Mouse (Mus musculus): ENCODE data around the gene Spata2.

The Spata2 gene

DNA sequence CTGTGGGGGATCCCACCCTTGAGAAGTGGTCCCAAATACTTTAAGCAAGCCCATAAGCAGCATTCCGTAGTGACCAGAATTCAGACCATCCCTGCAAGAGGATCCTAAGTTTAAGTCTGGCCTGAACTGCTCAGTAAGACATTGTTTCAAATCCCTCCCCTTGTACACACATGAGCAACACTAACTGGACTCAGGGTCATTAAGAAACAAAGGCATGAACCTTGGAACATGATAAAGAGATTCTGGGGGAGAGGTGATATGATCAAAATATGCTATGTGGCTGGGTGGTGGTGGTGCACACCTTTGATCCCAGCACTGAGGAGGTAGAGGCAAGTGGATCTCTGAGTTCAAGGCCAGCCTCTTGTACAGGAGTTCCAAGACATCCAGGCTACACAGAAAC lies 13.2 kb downstream of the Spata2 start:
- DNase-seq = no peak

GRCm38 (mm10) chr2:167478128-167478527 lies 14.6 kb downstream of the Spata2 start:
- peak; percentile 51 to 52 for DNase-seq

DNA sequence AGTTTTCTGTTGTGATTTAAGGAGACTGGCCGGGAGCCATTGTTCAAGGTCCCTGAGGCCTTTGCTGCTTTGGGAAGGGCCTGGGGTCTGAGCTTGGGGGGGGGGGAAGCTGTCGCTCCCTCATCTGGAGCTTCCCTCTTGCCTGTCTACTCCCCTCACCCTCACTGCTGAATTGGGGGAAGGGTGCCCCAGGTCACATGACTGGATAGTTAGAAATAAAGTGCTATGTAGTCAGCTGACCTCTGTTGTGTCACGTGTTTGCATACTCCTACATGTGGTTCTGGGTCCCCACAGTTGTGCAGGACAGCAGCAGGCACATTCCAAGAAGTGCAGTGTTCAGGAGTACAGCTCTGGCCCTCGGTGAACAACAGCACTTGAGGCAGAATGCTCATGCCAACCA lies 15.9 kb downstream of the Spata2 start:
- peak; percentile 41 to 61 for DNase-seq

- peak; percentile 82 to 88 for DNase-seq
Measured at GRCm38 (mm10) chr2:167476200-167476688, 16.4 kb downstream of the Spata2 start.

GRCm38 (mm10) chr2:167475596-167475995 lies 17.1 kb downstream of the Spata2 start:
- no peak for DNase-seq

GRCm38 (mm10) chr2:167474218-167474617 lies 18.5 kb downstream of the Spata2 start:
- no peak for DNase-seq

GRCm38 (mm10) chr2:167471585-167471984 lies 21.1 kb downstream of the Spata2 start:
- no peak for DNase-seq

DNA sequence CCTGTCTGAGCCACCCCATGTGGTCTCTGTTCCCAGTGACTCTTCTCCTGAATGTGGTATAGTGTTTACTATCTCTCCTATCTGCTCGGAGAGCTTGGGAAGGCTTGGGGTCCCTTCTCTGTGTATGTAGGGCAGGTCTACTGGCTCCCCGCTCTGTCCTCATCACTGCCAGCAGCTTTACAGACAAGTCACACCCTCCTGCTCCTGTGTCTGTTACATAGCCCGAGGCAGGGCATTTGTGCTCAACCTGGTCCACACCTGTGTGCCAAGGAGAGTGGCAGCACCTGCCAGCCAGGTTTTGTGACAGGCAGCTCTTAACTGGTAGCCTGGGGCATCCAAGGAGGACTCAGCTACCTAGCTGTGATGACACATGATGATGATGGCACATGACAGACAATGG lies 22.1 kb downstream of the Spata2 start:
- no peak for DNase-seq

DNA sequence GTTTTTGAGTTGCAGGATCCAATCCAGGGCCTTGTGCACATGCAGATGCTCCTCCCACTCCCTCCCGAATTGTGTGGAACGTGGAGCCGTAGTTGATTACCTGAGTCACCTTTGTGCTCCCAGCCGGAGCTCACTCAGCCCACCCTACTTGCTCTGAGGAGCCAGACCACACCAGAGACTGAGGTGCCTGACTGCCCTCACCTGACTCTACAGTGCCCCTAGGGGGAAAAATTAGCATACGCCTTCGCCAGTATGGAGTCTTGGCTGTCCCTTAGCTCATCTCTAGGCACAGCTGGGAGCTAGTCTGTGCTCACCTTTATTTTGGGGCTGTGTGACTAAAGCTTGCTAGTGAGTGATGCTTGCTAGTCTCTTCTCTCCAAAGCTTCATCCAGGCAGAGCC lies 24.2 kb downstream of the Spata2 start:
- no peak for DNase-seq

GRCm38 (mm10) chr2:167467214-167467613 lies 25.5 kb downstream of the Spata2 start:
- no peak for DNase-seq

- DNase-seq = no peak
Measured at GRCm38 (mm10) chr2:167465951-167466350, 26.7 kb downstream of the Spata2 start.

- no peak for DNase-seq
Measured at GRCm38 (mm10) chr2:167463802-167464201, 28.9 kb downstream of the Spata2 start.

- DNase-seq = peak; percentile 84 to 88
Measured at GRCm38 (mm10) chr2:167462954-167463353, 29.7 kb downstream of the Spata2 start.

DNA sequence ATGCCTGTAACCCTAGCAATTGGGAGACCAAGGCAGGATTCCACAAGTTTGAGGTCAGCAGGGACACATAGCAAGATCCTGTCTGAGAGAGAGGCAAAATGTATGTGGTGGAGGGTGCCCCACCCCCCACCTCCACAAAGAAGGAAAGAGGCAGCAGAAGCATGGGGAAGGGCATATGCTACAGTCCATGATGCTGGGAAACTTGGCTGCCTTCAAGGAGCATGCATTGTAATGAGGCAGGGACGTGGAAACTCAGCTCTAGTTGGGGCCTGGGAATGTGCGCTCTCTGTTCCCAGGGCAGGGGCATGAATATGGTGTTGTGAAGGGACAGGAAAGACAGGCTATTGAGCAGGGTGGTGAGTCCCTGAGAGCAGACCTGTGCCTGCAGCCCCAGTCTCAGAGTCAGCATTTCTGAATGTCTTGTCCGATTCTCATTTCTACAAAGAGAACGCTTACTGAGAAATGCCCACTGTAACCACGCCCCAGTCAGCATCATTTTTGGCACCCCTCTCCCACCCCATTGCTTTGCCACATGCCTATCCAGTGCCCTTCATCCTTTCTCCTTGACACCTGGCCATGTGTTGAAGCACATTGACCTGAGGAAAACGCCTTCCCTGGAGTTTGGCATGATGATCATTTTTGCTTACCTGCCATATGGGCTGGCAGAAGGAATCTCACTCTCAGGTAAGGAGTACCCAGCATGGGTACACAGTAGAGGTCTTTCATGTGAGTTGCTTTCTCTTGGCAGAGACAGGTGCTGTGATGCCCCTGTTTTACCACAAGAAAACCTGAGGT lies 33.4 kb downstream of the Spata2 start:
- no peak for DNase-seq

- no peak for DNase-seq
Measured at GRCm38 (mm10) chr2:167458548-167458947, 34.1 kb downstream of the Spata2 start.

- DNase-seq = no peak
Measured at GRCm38 (mm10) chr2:167457213-167457612, 35.5 kb downstream of the Spata2 start.

GRCm38 (mm10) chr2:167456361-167457020 lies 36.2 kb downstream of the Spata2 start:
- no peak for DNase-seq

- peak in 1 of 2 experiments; percentile 44 for DNase-seq
Measured at GRCm38 (mm10) chr2:167453814-167454213, 38.9 kb downstream of the Spata2 start.

GRCm38 (mm10) chr2:167450647-167451046 lies 42.0 kb downstream of the Spata2 start:
- DNase-seq = peak in 1 of 2 experiments; percentile 43

- no peak for DNase-seq
Measured at GRCm38 (mm10) chr2:167449331-167450275, 43.1 kb downstream of the Spata2 start.

DNA sequence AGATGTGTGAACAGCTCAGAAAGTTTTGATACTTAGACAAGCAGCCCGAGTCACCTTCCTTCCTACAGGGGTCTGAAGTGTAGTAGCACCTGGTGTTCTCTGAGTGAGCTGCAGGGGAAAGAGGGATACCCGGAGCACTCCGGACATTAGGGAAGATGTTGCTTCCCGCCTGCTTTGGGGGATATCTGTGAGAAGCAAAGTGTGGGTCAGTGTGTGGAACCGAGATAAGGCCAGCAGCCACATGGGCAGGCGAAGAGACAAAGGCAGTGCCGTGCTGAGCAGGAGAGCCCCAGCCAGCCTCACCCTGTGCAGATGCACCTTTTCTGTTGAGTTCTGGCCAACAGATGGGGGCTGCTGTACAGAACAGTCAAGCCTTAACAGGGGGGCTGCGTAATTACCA lies 45.1 kb downstream of the Spata2 start:
- DNase-seq = no peak

DNA sequence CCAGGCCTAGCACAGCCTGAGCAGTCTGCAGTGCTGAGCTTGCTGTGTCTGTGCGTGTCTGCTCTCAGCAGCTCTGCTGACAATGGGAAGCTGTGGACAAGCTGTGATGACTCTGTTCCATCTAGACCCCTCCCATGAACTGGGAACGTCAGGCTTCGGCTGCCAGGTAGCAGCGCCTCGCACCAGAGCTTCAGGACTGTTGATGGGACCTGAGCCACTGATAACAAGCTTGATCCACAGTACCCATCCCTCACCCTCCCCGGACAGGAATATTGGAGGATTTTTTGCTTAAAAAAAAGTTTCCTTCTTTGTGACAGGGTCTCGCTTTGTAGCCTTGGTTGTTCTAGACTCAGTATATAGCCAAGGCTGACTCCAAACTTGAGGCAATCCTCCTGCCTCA lies 45.5 kb downstream of the Spata2 start:
- no peak for DNase-seq
